Mouse (Mus musculus) G1E (cell line): Measurements from ENCODE around the gene Sh3bp2. TPM values are rescaled to one million over a fixed set of nuclear protein-coding genes. Genes with fewer than 3 reads are reported as not detected.

Source experiments
- ATAC-seq: 2 replicates; pipeline ENCODE4 v1.8.0; 2016; ENCODE audit warnings: mild to moderate bottlenecking; ENCODE audit not compliant: insufficient number of reproducible peaks, poor library complexity, low FRiP score, severe bottlenecking; ENCODE audit errors: extremely low read depth
- DNase-seq: peaks from one replicate; pipeline ENCODE4 v3.0.0; 2012; ENCODE audit warnings: low spot score
- H3K27me3 ChIP-seq: 2 replicates; pipeline ENCODE4 v1.6.1; 2012; ENCODE audit warnings: mild to moderate bottlenecking, low read length, inconsistent platforms; ENCODE audit not compliant: insufficient read depth
- H3K36me3 ChIP-seq: replicated peaks from 2 replicates; pipeline ENCODE3; 2012; ENCODE audit warnings: mild to moderate bottlenecking, inconsistent platforms
- H3K4me1 ChIP-seq: 2 replicates; pipeline ENCODE4 v1.6.1; 2012; ENCODE audit warnings: low read depth, low read length, inconsistent platforms, mixed read lengths; ENCODE audit not compliant: insufficient read depth
- H3K4me3 ChIP-seq: 2 replicates; pipeline ENCODE4 v1.5.1; 2012; ENCODE audit warnings: low read depth, mild to moderate bottlenecking, inconsistent platforms, low read length, moderate library complexity, mixed read lengths
- H3K9me3 ChIP-seq: replicated peaks from 2 replicates; pipeline ENCODE4 v1.6.1; 2012; ENCODE audit warnings: inconsistent platforms
- CTCF ChIP-seq: IDR thresholded peaks from 2 replicates; pipeline ENCODE4 v1.5.1; 2012; ENCODE audit warnings: low read depth, low read length, inconsistent platforms, mixed read lengths
- GATA1 ChIP-seq: IDR thresholded peaks from 2 replicates; pipeline ENCODE4 v1.6.1; 2012; ENCODE audit warnings: borderline replicate concordance, low read length, inconsistent platforms, mixed read lengths
- GATA2 ChIP-seq: IDR thresholded peaks from 2 replicates; pipeline ENCODE4 v1.6.1; 2012; ENCODE audit warnings: low read depth, low read length, inconsistent platforms, borderline replicate concordance
- POLR2AphosphoS5 ChIP-seq: IDR thresholded peaks from 2 replicates; pipeline ENCODE4 v1.6.1; 2012; ENCODE audit warnings: low read depth, low read length, inconsistent platforms; ENCODE audit not compliant: insufficient replicate concordance
- TAL1 ChIP-seq: conservative IDR thresholded peaks from 2 replicates; pipeline ENCODE4 v1.6.1; 2012; ENCODE audit warnings: low read depth, low read length, inconsistent platforms, mixed read lengths
- polyA plus RNA-seq: library from polyadenylated mRNA; stranded (reverse); fragments of >175 nt; gene quantifications from 2 replicates; pipeline ENCODE4 v1.2.3, GENCODE M21; 2012
- total RNA-seq, 2 experiments: library from RNA; stranded (forward) in 1 of 2; stranded (reverse) in 1 of 2; fragments of 200-1000 nt in 1 of 2; fragments of >200 nt in 1 of 2; fragmentation: Nextera tagmentation in 1 of 2; gene quantifications; 2 replicates each; pipeline ENCODE4 v1.2.3; 2014 to 2017

Sh3bp2 gene
- total and polyA plus RNA-seq, 3 experiments: 2.2 to 6.7 (median 3.5) TPM

DNA sequence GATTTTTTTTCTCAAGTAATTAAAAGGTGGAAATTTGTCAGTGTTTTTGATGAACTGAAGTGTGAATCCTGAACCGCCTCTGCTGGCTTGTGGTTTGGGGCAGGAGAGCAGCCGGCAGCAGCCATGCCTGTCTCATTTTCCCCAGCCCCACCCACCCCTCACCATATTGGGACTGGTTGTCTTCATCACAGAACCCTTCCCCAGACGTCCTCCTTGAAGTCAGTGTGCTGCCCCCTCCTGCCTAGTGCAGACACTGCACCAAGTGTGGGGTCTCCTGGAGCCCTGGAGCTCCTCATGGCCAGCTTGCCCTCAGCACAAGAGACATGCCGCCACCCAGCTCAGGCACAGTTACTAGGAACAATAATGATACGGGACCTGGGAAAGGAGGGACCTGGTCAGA is 12.9 kb downstream of the Sh3bp2 start:
- Histone ChIP-seq H3K4me3 (no peak overlapping the region), H3K9me3 (no peaks in the 10 kb centered on the region), H3K27me3 (peaks cover 75% of the 10 kb centered on the region), H3K4me1 (peaks cover 16% of the 10 kb centered on the region), H3K36me3 (no peaks in the 10 kb centered on the region)
- DNase-seq (no peak), ATAC-seq (no peak)
- TF ChIP-seq GATA1 (no peak), CTCF (no peak), TAL1 (no peak), GATA2 (no peak), POLR2AphosphoS5 (no peak)

DNA sequence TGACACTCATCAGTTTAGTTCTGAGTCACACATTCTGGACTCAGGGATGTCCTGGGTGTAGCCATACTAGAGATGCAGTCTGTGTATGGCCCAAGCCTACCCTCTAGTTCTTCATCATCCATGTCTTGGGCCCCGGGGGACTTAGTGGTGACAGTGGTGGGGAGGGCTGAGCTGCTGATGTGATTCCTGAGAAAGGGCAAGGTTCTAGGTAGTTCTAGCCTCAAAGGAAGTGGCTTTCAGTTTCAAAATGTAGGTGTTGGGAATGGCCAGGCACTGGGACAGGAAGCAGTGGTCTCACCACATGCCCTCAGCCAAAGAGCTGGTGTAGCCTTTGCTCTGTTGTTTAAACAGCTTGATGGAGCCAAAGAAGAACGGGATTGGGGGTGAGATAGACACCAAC is 13.5 kb downstream of the Sh3bp2 start:
- Histone ChIP-seq H3K9me3 (no peaks in the 10 kb centered on the region), H3K27me3 (peaks cover 70% of the 10 kb centered on the region), H3K4me1 (peaks cover 22% of the 10 kb centered on the region), H3K36me3 (no peaks in the 10 kb centered on the region), H3K4me3 (no peak overlapping the region)
- TF ChIP-seq CTCF: no peak
- no peak for TF ChIP-seq GATA2
- TF ChIP-seq TAL1: no peak
- TF ChIP-seq POLR2AphosphoS5: no peak
- no peak for TF ChIP-seq GATA1
- ATAC-seq: no peak
- DNase-seq: no peak

DNA sequence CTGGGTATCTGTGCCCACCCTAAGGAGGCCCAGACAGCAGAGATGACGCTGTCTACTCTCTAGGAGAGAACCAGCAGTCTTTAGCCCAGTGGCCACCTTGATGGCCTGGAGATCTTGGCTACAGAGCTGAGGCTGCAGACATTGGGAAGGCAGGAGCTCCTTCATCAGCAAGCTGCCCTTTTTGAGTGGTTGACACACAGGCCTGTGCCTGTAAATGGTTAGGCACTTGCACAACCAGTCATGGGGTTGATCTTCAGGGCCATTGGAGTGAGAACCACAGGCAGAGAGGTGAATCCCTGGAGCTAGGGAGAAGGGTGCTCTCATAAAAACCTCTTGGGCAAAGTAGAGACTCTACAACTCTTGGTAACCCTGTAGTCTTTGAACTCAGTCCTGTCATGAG is 16.5 kb downstream of the Sh3bp2 start:
- no peak for DNase-seq
- H3K4me1 ChIP-seq: peaks cover 28% of the 10 kb centered on the region
- H3K4me3 ChIP-seq: no peak overlapping the region

DNA sequence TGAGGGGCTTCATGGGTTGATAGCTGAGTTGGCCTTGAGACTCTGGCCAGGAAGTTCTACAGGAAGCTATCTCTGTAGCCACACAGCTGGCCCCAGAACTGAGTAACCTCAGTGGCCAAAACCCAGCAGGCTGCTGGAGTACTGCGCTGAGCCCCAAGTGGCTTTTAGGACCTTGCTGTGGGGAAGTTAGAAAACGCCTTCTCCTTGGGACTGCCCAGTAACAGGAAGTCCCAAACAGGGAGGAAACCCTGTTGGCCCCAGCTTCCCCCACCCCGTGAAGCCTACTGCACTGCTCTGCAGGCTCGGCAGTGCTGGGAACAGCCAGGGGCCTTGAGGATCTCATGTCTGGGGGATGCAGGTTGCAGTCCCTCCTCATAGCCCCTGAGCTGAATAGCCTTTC is 17.5 kb downstream of the Sh3bp2 start:
- Histone ChIP-seq H3K4me3 (peak overlapping the region; percentile 58), H3K9me3 (no peaks in the 10 kb centered on the region), H3K36me3 (no peaks in the 10 kb centered on the region), H3K4me1 (peaks cover 27% of the 10 kb centered on the region), H3K27me3 (peaks cover 53% of the 10 kb centered on the region)
- peak; percentile 54 for ATAC-seq
- peak; percentile 52 for DNase-seq
- TF ChIP-seq POLR2AphosphoS5: no peak
- TF ChIP-seq GATA1: no peak
- TF ChIP-seq TAL1: no peak
- TF ChIP-seq GATA2: no peak
- TF ChIP-seq CTCF: no peak

More for the DNA sequence above, 16.5 kb downstream of the Sh3bp2 start:
- Histone ChIP-seq H3K36me3 (no peaks in the 10 kb centered on the region), H3K27me3 (peaks cover 58% of the 10 kb centered on the region), H3K9me3 (no peaks in the 10 kb centered on the region)
- TF ChIP-seq GATA1 (no peak), TAL1 (no peak), CTCF (no peak), POLR2AphosphoS5 (no peak), GATA2 (no peak)
- no peak for ATAC-seq

DNA sequence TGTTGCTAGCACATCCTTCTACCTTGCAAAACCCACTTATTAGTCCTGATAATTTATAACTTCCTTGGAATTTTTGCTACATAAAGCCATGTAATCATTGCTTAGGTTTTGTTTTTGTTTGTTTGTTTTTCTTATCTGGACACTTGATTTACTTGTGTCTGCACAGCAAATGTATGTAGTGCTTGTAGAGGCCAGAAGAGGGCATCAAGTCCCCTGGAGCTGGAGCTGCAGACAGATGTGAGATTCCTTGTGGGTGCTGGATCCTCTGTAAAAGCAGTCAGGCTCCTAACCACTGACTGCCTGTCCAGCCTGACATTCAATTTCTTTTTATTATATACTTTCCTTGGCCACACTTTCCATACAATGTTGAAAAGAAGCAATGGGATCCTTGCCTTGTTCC is 21.8 kb downstream of the Sh3bp2 start:
- H3K9me3 ChIP-seq: no peaks in the 10 kb centered on the region
- H3K4me1 ChIP-seq: peaks cover 45% of the 10 kb centered on the region
- no peak for DNase-seq
- no peak for ATAC-seq
- H3K27me3 ChIP-seq: peaks cover 37% of the 10 kb centered on the region
- TF ChIP-seq CTCF (no peak), GATA2 (no peak), TAL1 (no peak), POLR2AphosphoS5 (no peak), GATA1 (no peak)
- H3K36me3 ChIP-seq: peaks cover 15% of the 10 kb centered on the region
- no peak overlapping the region for H3K4me3 ChIP-seq

DNA sequence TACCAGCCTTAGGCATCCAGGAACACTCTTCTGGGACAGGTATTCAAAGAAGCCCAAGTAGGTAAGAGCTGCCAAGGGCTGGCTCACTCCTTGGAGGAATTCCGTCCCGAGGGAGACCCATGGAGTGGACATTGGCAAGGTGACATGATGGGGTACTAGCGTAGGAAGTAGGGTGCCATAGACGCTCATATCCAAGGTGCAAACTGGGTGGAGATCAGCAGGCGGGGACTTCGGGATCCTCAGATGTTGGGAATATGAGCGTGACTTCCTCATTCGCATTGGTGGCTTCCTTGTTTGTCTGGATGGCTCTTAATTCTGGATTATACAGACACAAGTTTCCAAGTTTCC is 23.5 kb downstream of the Sh3bp2 start:
- H3K9me3 ChIP-seq: no peaks in the 10 kb centered on the region
- peaks cover 23% of the 10 kb centered on the region for H3K36me3 ChIP-seq
- peak overlapping the region; percentile 73 for H3K4me3 ChIP-seq
- no peak for ATAC-seq
- peaks cover 28% of the 10 kb centered on the region for H3K27me3 ChIP-seq
- TF ChIP-seq GATA1: no peak
- TF ChIP-seq TAL1: no peak
- no peak for TF ChIP-seq POLR2AphosphoS5
- no peak for TF ChIP-seq CTCF
- no peak for TF ChIP-seq GATA2
- H3K4me1 ChIP-seq: peaks cover 29% of the 10 kb centered on the region
- no peak for DNase-seq
